Mouse (Mus musculus) embryonic stem cell, embryonic (primary cell): ENCODE data around the gene Pir.

ENCODE experiments used
- CTCF ChIA-PET, 4 experiments: fragments of 300-600 bp in 2 of 4; fragments of 350-600 bp in 2 of 4; sonication (Branson Sonifier 250); formaldehyde crosslinking; loops; one replicate each; lab custom pipeline; 2022; ENCODE audit warnings: inconsistent platforms in 2 of 4; lab: Charles Lee
- POLR2A ChIA-PET, 4 experiments: fragments of 300-600 bp in 2 of 4; fragments of 350-600 bp in 2 of 4; sonication (Branson Sonifier 250); formaldehyde crosslinking; loops; one replicate each; lab custom pipeline; 2022; ENCODE audit warnings: antibody characterized with exemption in 4 of 4, inconsistent platforms in 1 of 4; lab: Charles Lee

Pir gene

DNA sequence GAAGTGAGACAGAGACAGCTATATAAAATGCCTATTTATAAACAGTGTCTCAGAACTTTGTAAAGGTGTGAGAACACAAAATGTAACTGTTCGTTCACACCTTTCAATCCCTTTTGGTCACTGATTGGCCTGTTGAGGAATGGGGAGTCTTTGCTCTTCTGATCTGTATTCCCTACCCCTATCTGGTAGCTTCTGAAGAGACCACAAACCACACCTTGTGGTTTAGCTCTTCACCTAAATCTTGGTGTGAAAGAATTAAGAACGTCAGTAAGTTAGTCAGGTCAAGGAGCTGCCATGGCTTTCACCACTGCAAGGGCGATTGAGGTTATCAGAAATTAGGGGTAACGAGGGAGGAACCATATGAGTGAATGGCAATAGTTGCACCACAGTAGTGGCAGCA, 49.4 kb downstream of the Pir start:
- CTCF ChIA-PET: no interaction called here
- POLR2A ChIA-PET: no interaction called here

DNA sequence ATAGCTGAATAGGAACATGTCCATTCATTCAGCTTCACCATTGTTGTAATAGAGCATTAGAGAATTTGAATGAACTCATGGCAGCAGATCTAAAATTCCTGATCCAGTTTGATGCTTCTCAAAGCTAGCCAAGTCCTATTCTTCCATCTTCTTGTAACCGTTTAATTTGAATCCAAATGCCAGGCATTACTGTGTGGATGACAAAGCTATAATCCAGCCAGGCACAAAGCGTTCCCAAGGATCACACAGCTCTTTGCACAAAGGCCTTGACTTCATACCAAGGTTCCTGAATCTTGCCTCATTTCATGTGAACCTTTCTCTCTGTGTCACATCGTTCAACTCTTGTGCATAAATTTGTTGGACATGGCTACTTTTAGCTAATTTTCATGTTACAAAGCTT, 50.9 kb downstream of the Pir start:
- CTCF ChIA-PET: no interaction called here

DNA sequence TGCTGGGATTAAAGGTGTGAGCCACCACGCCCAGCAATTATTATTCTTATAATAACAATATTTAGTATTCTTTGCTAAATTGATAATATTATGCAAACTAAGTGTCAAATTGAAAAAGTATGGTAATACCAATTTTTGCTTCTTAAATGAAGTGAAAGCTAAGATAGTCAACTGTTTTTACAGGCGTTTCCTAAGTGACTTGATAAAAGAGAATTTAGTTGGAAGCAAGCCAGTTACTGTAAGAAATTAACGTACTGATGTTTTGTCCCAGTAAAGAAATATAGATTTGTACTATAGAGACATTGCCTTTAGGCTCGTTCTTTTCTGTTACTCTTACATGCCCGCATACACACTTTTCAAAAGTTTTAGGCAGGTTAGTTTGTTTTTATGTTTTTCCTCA, 53.3 kb downstream of the Pir start:
- ChIA-PET POLR2A (no interaction called here), CTCF (no interaction called here)

More for the DNA sequence above, 50.9 kb downstream of the Pir start:
- POLR2A ChIA-PET: interaction anchor here in 1 of 4 experiments (1.0 kb wide), 1 partner anchor 13 kb away, joined by 4 read pairs; no protein-coding TSS in a partner anchor

DNA sequence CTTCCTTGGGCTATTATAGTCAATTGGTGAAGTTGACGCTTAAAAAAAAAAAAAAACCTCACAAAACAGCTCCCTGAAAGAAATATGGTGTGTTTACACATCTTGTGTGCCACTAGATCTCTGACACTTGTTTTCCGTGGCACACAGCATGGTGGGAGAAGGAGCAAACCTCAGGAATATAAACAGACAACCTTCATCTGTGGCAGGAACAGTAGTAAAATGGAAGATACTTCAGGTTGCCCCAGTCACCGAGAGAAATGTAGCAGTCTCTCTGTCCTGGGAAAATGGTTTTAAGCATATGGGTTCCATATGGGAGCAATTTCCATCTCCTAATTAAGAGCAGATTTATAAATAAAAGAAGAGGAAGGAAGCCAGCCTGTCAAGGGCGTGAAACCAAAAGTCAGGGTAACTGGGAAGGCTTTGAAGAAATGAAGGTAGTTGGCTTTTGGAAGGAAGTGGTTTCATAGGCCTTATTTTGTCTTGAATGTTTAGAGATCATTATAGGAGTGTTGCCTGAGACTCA, 54.3 kb downstream of the Pir start:
- ChIA-PET CTCF (no interaction called here), POLR2A (interaction anchor here in 1 of 4 experiments (0.6 kb wide), 1 partner anchor 25 kb away, joined by 3 read pairs; no protein-coding TSS in a partner anchor)

- CTCF ChIA-PET: no interaction called here
- POLR2A ChIA-PET: no interaction called here
These were observed 61.2 kb downstream of the Pir start for GRCm38 (mm10) chrX:164330351-164330750.

GRCm38 (mm10) chrX:164330766-164331165, 61.6 kb downstream of the Pir start:
- POLR2A ChIA-PET: no interaction called here

DNA sequence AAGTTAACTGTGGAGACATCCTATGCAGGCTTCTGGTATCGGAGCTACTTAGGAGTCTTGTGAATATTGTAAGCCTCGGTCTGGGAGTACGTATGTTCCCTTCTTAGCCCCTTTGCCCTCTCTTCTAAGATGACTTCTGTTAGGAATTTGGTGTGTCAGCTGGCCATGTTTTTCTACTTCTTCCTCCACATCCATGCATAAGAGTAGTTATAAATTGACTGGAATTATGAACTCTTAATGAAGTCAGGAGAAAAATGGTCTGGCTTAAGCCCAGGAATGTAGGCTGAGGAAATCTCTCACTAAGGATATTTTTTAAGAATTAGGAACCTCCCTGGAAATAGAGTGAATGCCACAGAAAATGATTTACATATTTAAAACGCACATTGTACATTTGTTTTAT, 69.4 kb downstream of the Pir start:
- ChIA-PET CTCF (no interaction called here), POLR2A (no interaction called here)

More at GRCm38 (mm10) chrX:164330766-164331165, 61.6 kb downstream of the Pir start:
- CTCF ChIA-PET: no interaction called here

DNA sequence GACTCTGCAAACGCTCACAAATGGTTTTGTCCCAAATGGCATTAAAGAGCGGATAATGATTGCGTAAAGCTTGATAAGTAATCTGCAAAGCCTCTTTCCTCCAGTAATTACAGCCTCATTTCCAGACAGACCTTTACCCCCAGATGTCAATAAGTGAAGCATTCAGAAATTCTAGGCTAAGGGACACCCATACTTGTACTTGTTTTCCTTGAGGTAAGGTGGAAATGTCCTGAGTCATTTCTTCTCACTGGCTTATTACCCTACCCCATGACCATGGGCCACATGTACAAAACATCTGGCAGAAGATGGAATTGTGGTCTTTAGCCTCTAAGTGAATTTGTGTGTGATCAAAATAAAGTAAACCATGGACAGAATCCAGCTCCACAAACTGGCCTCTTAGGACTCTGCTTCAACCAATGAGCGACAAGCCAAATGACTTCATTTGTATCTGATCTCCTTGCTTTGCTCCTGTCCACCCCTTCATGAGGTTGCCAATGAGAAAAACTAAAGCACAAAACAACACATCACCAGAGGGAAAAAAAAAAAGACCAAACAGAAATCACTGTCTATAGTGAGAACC, 76.3 kb downstream of the Pir start:
- ChIA-PET POLR2A (no interaction called here), CTCF (no interaction called here)

DNA sequence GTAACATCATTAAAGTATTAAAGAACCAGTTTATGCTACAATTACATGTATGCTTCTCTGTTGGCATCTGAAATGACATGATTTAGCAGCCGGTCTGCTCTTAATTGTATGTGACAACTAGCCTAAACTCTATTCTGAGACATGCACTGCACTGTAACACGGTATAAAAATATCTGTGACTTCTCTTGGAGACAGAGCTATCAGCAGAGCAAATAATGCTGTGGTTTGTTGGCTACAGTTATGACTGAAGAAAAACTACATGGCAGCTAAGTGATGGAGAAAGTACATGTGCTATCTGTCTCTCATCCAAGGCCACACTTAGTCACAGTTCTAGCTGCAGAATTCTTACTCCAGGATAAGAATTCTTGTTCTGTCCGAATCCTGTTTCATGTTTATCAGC, 79.8 kb downstream of the Pir start:
- CTCF ChIA-PET: no interaction called here
- POLR2A ChIA-PET: interaction anchor here in 1 of 4 experiments (0.7 kb wide), 1 partner anchor 26 kb away, joined by 3 read pairs; no protein-coding TSS in a partner anchor

DNA sequence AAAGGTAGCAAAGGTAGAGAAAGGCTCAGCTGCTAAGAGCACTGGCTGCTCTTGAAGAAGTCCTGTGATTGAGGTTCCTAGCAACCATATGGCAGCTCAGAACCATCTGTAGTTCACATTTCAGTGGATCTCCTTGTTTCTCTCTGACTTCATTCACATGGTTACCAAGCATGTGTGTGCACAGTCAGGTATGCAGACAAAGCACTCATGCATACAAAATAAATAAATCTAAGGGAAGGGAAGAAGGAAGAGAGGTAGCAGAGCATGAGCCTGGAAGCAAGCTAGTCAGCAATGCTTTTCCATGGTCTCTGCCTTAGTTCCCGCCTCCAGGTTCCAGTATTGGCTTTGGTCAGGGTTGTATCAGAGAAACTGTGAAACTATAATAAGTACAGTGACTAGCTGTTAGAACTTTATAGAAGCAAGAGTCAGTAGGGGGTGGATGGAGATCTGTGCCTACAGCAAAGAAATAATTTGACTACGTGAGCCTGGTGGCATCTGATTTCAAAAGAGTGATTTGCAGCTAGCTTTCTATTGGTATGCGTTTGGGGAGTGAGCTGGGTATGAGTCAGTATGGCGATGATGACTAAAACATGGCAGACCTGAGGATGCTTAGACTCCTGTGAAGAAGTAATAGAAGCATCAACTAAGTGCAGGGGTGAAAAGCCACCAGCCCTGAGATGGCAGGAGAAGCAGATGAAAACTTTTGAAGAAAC, 96.1 kb downstream of the Pir start:
- POLR2A ChIA-PET: interaction anchor here in 2 of 4 experiments (0.6 to 1.0 kb wide), 2 partner anchors 20 to 61 kb away, joined by 3 to 4 read pairs; no protein-coding TSS in a partner anchor
- CTCF ChIA-PET: interaction anchor here in 1 of 4 experiments (0.7 kb wide), 1 partner anchor 816 kb away, joined by 5 read pairs; the partner anchor contains the start of gene Grpr

DNA sequence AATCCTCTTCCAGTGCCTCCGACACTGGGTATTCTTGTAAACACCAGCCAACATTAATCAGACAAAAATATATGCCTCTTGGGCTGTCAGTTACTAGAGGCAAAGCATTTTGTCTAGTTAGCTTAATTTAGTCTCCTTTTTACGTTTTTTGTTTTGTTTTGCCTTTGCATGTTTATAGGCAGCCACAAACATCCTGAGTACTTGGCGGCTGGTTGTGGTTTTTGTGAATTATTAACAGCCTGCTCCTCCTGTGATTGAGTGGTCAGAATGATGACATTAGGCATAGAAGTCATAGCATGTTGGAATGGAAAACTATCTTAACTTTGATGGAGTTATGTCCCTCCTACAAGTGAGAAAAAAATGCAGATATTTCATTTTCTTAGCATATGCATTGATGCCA, 101.4 kb downstream of the Pir start:
- ChIA-PET CTCF (no interaction called here), POLR2A (interaction anchor here in 1 of 4 experiments (1.0 kb wide), 1 partner anchor 22 kb away, joined by 3 read pairs; no protein-coding TSS in a partner anchor)

GRCm38 (mm10) chrX:164373081-164373480, 103.9 kb downstream of the Pir start, which contains the start of gene Vegfd:
TSS of gene Vegfd (plus strand) at chrX:164373378.
- CTCF ChIA-PET: interaction anchor here in 1 of 4 experiments (0.6 kb wide), 1 partner anchor 76 kb away, joined by 5 read pairs; no protein-coding TSS in a partner anchor

DNA sequence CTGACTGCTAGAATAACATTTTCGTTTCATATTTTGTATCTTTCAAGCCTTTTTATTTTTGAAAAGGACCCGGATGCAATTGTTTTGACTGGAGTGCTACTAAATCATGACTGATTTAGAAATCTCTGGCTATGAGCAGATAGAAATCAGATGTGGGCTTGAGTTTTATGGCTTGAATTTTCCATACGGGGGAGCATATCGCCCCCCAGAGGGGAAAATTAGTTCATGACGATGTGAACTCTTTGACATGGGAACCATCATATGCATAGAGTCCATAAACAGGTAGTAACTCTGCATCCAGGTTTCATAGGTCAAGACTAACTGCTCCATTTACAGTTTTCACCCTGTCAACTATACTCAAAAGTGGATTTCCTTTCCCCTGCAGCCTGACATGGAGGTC, 105.4 kb downstream of the Pir start:
- CTCF ChIA-PET: no interaction called here
- POLR2A ChIA-PET: interaction anchor here in 1 of 4 experiments (0.6 kb wide), 1 partner anchor 19 kb away, joined by 3 read pairs; no protein-coding TSS in a partner anchor

More at GRCm38 (mm10) chrX:164373081-164373480, 103.9 kb downstream of the Pir start, which contains the start of gene Vegfd:
- POLR2A ChIA-PET: no interaction called here

- CTCF ChIA-PET: no interaction called here
- POLR2A ChIA-PET: no interaction called here
These were observed 110.5 kb downstream of the Pir start for GRCm38 (mm10) chrX:164379721-164380120.

GRCm38 (mm10) chrX:164381618-164382408, 112.6 kb downstream of the Pir start:
- ChIA-PET POLR2A (interaction anchor here in 3 of 4 experiments (0.6 to 2.1 kb wide), 8 partner anchors 11 to 1655 kb away, joined by 3 to 10 read pairs (median 4); partner anchors contain the start of gene Siah1b (in 2 of the 3)), CTCF (interaction anchor here in 2 of 4 experiments (1.2 to 1.6 kb wide), 3 partner anchors 8 to 65 kb away, joined by 3 to 4 read pairs (median 3); no protein-coding TSS in a partner anchor)

GRCm38 (mm10) chrX:164394091-164394490, 124.9 kb downstream of the Pir start:
- ChIA-PET CTCF (interaction anchor here in 1 of 4 experiments (0.6 kb wide), 1 partner anchor 9 kb away, joined by 3 read pairs; no protein-coding TSS in a partner anchor), POLR2A (interaction anchor here in 2 of 4 experiments (0.5 to 1.2 kb wide), 3 partner anchors 12 to 21 kb away, joined by 3 read pairs; no protein-coding TSS in a partner anchor)

- POLR2A ChIA-PET: interaction anchor here in 1 of 4 experiments (0.8 to 1.6 kb wide), 5 partner anchors 8 to 28 kb away, joined by 3 to 7 read pairs (median 3); no protein-coding TSS in a partner anchor
- CTCF ChIA-PET: interaction anchor here in 1 of 4 experiments (0.8 kb wide), 1 partner anchor 17 kb away, joined by 3 read pairs; no protein-coding TSS in a partner anchor
These were observed 129.3 kb downstream of the Pir start for GRCm38 (mm10) chrX:164398456-164398855.

DNA sequence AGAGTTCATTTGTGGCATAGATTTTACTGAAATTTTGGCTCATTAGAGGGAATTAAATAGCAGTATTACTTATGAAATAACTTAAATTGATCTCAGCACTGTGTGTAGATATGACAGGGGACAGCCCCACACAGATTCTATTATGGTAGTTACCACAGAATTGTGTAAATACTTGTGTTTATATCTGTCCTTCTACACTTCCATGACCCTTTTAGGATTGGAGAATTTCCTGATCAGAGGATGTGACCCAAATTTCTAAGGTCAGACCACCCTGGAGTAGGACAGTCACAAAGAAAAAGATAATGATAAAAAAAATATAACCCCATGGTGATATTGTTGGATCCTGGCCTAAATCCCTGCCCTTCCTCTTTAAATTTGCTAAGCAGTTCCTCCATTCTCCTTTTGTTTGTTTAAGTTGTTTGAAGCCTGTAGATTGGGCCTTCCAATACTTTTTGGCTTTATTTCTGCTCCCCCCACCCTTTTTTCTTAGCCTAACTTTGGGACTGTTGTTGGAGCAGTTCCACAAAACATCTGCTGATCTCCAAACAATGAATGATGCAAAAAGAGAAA, 136.0 kb downstream of the Pir start:
- POLR2A ChIA-PET: interaction anchor here in 2 of 4 experiments (1.3 to 5.0 kb wide), 4 partner anchors 11 to 329 kb away, joined by 3 to 28 read pairs (median 4); partner anchors contain the start of gene Siah1b (in 1 of the 2)
- CTCF ChIA-PET: no interaction called here
